Mouse (Mus musculus) adrenal gland, adult 2 months (tissue): ENCODE data around the gene 4931406C07Rik. TPM values are rescaled to one million over a fixed set of nuclear protein-coding genes. Genes with fewer than 3 reads are reported as not detected.
"Not testable (repeated sequence)": the region's sequence is repeated elsewhere in the genome, so short reads cannot be mapped to it uniquely, and the experiment has no call there.

Experiments
- DNase-seq: peaks from one replicate; pipeline ENCODE4 v3.0.0; 2021
- long read RNA-seq: library from polyadenylated mRNA; stranded (forward); transcript quantifications from one replicate; pipeline ENCODE4 v2.0.0, GENCODE M21; 2021
- polyA plus RNA-seq: library from polyadenylated mRNA; depleted of rRNA; stranded (reverse); fragments of >200 nt; gene quantifications from 2 replicates; pipeline ENCODE4 v1.2.3, GENCODE M21; 2012; rRNA removed
- total RNA-seq, 2 experiments: library from RNA; stranded (reverse); gene quantifications; 2 replicates each; pipeline ENCODE4 v1.2.3; 2021

The 4931406C07Rik gene
- 100 to 1,000 TPM; 124 to 126 TPM for total RNA-seq
- polyA plus RNA-seq = 9.8 and 10.6 TPM in 2 replicates
- long read RNA-seq, partial matches to known transcripts = 11 of 18 reads
- long read RNA-seq, other reads (novel, unspliced or antisense) = 5 of 18 reads

DNA sequence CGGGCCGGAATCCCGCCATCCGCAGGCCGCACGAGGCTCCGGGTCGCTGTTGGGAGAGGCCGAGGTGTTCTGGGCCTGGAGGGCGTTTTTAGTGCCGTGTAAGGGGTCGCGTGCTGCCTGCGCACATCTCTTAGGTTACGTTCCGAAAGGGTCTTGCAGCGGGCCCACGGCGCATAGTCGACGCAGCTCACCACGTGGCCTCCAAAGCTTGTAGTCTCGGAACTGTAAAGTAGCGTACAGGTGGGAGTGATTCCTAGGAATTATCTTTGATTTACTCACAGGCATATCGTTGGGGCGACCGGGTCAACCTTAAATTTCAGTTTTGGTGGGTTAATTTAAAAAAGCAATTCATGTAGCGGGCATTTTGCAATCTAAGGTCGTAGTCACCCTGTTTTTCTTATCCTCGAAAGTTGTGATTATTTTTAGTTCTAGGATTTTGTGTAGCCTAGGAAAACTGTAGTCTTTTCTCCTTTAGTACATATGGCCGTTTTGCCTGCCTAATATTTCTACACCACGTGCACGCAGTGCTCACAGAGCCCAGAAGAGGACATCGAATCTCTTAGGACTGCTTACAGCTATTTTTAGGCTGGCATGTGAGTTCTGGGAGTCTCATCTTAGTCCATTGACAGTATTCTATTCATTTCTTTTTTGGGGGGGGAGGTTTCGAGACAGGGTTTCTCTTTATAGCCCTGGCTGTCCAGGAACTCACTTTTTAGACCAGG lies at the start of gene 4931406C07Rik:
Gene 4931406C07Rik, minus strand, starts transcription at position 51 of the 722 bp plus-strand sequence.
- DNase-seq = no peak

DNA sequence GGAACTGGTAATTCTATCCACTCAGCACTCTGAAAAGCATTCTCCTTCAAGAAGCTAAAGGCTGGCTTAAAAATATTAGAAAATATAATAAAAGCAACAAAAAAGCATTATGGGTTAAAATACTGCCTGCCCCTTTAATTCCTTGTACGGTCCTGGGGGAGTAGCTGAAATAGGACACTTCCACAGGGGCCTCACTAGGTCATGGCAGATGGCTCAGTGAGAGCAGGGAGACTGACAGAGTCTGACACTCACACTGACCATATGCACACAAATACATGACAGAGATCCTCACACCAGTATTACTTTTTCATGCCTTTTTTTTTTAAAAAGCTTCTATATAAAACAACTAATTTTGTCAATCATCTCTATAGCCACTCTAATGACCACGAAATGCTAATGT lies 43.7 kb upstream of the 4931406C07Rik start:
- DNase-seq = no peak

DNA sequence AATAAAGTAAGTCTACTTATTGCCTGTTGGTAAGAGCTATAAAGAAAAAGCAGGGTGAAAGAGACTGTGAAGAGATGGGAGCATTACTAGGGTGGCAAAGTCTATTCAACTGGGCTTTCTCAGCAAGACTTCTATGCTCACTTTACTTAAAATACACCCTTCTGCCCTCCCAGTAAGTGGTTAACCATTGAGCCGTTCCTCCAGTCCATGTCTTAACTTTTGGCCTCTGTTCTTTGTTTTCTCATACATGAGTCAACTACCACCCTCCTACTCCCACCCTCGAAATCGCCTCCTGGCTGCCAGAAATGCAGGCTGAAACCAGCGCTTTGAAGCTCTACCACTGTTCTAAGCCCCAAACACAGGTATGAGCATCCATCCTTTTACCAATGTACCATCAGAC lies 31.5 kb upstream of the 4931406C07Rik start:
- DNase-seq = no peak

DNA sequence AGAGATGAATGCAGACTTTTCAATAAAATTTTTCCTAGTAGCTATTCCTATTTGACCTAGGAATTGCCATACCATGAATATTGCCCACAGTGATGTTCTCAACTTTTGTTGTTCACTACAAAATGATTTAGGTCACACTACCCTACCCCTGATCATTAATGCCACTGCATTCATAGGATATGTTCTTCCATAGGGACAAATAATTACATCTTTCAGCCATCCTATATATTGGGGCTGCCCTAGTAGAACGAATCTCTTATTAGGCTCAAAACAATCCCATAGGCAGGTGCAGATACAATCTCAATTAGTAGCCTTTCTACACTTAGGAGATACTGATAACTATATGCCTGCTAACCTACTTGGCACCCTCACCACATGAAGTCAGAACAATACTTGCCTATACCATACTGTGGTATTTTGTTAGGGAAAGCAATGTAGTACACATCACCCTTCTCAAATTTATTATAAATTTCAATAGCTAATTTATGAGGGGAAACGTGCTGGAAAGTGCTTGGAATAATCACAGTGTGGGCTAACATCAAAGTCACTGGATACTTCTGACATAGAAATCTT lies 12.0 kb upstream of the 4931406C07Rik start:
- no peak for DNase-seq

DNA sequence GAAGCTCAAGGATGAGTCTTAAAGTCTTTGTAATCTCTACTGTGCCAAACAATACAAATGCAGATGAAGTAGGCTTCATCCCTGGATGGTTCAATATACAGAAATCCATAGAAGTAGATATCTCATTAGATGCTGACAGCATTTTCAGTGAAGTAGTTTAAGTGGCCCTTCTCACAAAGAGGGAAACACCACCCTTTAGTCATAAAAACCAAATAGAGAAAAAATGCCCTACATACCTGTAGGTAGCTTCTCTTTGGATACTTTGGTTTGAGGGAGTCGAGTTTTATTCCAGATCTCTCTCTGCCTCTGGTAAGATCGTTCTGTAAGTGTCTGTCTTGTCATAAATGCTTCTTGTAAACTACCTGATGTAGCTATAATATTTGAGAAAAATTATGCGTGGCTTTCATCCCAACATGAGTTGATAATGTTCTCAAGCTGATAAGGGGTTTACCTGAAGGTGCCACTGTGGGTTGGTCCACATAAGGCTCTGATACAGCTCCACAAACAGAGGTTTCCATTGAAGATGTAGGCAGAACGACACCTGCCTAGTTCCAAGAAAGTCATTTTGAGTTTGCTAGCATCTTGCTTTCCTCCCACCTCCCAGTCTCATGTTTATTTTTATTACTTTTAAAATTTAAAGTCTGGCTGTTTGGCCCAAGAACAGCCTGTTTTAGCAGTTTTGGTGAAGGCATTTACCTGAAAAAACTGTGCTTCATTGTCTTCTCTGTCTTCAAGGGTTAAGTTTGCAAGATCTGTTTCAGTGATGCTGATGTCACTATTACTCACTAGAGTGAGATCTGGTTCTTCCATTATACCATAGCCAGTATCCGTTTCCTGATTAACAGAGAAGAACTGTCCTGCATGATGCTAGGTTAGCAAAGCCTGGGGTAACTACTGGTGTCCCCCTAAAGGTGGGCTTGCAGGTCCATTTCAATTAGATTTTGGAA lies 11.2 kb upstream of the 4931406C07Rik start:
- DNase-seq = no peak

DNA sequence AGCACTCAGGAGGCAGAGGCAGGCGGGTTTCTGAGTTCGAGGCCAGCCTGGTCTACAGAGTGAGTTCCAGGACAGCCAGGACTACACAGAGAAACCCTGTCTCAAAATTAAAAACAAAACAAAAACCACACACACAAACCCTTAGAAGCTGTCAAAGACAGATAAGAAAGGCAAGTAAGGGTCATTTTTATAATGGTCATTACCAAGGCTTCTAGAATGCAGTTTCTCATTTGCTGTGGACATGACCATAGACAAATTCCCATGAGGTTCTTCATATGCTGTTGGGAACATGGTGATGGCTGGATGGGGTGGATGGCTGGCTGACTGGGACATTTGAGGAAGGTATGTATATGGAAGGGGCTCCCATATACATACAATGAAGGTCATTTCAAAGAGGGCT lies 10.0 kb upstream of the 4931406C07Rik start:
- DNase-seq = not testable (repeated sequence)

DNA sequence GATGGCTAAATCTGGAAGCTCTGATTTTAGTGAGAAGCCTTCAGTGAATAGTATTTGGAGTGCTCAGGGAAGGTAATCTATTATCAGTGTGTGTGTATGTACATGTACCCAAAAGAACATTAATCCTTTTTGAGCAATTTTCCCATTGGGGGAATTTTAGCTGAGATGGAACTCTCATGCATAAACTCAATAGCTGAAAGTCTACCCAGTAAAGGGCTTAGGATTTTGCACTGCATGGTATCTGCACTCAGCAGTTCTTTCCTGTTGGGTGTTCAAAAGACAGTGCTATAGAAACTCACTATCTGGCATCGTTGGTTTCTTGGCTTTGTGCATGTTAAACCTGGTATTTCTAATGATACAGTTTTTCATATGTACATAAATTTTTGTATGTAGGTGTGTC lies 8.4 kb upstream of the 4931406C07Rik start:
- no peak for DNase-seq

DNA sequence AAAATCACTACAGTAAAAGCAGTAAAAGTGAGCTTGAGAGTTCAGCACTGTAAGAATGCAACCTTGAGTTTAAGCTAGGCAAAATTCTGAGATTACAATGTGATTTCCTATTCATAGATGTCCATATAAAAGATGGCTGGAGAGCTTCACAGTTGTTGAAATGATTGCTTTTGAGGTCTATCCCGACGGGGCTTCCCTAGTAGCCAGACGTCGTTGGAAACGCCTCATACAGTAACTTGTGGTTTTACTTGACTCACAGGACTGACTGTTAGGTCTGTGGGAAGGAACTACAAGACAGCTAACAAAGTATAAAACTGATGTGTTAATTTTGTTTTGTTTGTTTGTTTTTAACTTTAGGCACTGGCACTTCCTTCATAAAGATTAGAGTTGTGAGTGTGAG lies 7.4 kb upstream of the 4931406C07Rik start:
- no peak for DNase-seq

DNA sequence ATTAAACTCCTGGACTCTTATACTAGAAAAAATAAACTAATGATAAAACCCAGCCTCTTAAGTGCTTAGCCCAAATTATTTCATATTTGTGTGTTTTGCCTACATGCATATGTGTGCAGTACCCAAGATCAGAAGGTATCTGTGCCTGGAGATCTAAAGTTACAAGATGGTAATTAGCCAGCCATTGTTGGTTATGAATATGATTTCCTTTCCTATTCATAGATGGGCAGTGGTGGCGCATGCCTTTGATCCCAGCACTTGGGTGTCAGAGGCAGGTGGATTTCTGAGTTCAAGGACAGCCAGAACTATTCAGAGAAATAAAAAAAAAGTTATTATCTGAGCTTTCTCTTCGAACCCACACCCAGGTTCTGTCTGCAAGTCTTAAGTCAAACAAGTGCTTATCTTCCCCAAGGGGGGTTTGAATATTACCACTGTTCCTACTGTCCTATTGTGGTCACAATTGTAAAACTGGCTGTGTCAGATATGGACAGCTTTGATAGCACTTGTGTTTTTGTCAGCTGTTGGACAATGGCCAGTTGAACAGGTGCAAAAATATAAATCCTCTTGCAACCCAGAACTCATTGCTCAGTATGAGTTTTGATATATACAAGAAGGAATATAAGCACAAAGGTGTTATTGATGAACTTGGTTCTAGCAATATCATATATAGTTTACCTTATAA lies 5.9 kb upstream of the 4931406C07Rik start:
- no peak for DNase-seq

DNA sequence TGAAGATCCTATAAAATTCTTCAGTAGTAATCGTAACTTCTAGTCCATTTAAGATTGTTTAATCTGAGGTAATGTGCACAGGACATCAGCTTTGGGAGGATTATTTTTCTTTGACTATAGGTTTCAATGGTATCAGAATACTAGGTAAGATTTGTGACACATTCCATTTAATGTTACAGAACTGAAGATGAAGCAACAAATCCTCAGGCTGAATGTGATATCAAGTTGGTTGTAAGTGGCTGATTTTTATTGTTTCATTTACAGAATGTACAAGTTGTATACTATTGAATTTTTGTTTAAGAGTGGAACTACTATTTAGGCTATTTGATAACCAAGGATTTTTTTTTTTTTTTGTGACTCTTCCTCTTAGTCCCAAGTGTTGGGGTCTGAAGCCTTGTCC lies 3.9 kb upstream of the 4931406C07Rik start:
- DNase-seq = no peak

DNA sequence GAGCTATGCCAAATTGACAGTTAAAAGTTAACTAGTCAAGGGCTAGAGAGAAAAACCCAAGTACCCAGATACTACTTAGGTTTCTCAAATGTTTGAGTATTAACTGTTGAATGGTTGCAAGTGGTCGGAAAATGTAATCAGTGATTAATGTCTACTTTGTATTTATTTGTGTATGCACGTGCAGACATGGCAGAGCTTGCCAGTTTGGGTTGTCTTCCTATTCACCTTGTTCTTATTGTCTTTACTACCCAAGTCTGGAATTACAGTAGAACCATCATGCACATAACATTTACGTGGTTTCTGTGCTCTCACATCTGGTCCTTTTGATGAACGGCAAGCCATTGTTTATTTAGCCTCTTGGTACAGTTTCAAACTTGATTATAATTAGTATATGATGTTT lies 3.2 kb upstream of the 4931406C07Rik start:
- no peak for DNase-seq

DNA sequence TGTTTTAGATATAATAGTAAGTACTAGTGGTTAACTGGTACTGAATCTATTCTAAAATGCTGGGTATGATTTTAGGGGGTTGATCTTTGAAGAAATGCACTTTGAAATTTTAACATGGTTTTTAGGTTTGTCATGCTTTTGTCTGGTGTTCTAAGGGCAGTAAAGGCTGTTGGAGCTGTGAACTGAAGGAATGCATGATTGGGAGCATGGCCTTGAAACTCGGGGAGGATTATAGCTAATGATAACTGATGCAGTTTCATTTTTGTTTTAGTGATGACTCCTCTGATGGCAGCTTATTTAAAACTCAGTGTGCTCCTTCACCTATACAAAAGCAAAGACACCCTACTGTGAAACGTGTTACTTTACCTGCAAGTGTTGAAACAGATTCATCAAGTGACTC lies 2.0 kb upstream of the 4931406C07Rik start:
- no peak for DNase-seq

DNA sequence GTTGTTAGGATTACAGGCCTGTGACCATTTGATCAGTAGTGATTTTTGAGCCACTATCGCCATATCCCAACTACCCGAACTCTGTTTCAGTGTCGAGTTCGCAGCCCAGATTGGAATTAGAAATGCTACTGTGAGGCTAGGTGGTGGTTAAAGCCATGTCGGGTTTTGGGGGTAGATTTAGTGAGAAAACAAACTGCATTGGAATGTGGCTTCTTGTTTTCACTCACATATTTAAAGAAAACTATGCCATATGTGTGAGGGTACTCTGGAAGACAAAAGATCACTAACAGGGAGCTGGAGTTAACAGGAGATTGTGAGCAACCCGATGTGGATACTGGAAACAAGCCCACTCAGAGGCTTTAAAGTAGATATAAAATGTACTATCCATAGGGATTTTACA lies 1.0 kb upstream of the 4931406C07Rik start:
- no peak for DNase-seq

DNA sequence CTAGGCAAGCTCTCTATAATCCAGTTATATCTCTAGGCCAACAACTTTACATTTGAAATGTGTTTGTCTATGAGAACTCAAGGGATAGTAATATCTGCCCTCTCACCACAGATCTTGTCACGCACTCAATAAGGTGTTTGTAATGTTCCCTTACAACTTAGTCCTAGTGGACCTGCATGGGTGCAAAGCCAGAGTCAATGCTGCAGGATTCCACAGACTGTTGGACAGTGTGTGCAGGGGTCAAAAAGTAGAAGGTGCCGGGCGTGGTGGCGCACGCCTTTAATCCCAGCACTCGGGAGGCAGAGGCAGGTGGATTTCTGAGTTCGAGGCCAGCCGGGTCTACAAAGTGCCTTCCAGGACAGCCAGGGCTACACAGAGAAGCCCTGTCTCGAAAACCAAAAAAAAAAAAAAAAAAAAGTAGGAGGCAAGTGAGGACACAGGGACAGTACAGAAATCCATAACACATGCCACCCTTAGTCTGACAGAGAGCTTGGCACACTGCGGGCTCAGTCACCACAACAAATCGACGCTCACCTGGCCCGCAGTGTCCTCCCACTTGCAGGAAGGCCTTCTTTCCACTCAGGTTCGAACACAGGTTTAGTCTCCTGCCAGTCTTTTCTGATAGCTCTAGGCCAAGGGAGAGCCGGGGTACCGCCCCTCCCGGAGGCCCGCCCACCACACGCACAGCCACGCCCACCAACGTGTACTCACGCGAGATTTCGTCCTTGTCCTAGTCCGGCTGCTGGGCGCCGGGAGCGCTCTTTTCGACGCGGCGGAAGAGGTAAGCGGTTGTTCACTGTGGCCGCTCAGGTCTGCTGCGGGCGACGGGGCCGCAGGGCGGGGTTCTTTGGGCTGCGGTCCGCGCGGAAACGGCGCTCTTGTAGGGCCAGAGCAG lies 498 bp downstream of the 4931406C07Rik start, which contains the start of gene Taf1d:
Gene Taf1d, plus strand, starts transcription at position 712 of the 895 bp plus-strand sequence.
- peak; percentile 98 for DNase-seq

DNA sequence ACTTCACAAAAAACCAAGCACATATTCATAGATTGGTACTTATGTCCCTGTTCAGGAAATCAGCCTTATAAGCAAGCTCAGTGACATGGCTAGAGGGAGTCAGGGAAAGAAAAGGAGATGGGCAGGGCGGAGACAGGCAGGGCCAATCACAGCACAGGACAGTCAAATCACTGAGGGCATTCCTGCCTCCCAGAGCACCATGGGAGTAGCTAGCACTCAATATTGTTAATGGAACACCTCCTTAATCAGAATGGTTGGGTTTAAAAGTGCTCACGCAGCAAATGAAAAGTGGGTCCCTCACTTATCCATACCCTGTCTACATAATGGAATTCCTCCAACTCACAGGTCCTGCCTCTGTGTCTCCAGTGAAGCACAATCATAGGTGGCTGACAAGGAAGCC lies 3.4 kb downstream of the 4931406C07Rik start:
- peak; percentile 58 for DNase-seq

DNA sequence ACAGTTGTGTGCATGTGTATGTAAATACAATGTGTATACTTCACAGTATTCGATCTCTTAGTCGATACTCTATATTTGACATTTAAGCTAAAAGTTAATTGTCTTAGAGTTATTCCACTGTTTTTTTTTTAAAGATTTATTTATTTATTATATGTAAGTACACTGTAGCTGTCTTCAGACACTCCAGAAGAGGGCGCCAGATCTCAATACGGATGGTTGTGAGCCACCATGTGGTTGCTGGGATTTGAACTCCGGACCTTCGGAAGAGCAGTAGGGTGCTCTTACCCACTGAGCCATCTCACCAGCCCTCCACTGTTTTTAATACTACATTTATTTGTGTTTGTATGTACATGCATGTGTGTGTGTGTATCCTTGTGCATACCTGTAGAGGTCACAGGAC lies 4.2 kb downstream of the 4931406C07Rik start:
- DNase-seq = not testable (repeated sequence)

DNA sequence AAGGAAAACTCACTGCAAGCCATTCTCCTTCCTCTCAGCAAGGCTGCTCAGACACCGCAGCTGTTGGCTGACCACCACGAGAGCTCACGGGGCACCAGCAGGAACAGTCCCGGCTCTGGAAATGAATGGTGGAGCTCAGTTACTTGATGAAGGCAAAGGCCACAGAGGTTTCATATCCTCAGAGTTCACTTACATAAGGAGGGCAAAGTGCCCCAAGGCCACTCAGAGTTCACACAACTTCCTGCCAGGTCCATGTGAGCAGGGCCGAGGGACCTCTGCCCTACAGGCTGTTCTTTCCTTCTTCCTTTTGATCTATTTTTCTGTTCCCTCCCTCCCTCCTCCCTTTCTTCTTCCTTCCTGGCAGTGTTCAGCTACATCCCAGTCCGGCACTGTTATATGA lies 4.8 kb downstream of the 4931406C07Rik start:
- peak; percentile 87 for DNase-seq

DNA sequence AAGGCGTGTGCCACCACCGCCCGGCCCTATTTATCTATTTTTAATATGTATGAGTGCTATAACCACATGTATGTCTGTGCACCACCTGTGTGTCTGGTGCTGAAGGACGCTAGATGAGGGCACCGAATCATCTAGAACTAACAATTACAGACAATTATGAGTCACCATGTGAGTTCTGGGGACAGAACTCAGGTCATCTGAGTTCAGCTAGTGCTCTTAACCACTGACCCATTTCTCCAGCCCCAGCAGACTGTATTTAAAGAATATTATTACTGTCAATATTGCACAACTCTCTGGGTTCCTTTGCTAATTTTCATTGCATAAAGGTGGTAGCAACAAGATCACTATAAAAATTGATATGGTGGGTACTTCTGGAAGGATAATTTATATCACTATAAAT lies 6.2 kb downstream of the 4931406C07Rik start:
- peak; percentile 25 for DNase-seq

DNA sequence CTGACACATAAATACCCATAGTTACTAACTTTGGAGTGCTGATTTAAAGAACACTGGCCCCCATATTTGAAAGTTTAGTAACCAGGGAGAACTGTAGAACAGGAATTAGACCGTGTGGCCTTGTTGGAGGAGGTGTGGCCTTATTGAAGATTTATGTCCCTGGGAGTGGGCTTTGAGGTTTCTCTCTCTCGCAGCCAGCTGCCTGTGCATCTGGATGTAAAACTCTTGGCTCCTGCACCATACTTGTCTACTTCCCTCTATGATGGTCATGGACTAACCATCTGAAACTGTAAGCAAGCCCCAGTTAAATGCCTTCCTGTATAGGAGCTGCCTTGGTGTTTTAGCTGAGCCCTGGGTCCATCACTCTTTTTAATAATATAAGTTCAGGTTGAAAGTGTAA lies 7.8 kb downstream of the 4931406C07Rik start:
- no peak for DNase-seq

DNA sequence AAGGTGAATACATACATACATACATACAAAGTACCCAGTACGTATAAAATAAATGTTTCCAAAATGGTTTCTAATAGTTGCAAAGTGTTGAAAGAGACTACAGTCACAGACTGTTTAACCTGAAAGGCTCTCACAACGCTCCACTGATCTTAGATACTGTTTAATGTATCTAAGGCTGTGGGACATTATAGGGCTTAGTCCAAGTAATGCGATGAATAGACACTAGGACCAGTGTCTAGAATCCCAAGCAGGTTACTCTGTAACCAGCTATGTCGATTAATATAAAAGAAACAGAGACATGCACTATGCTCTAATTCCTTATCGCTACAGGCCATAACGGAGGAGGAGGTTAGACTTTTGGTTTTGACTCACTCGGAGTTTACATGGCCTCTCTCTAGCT lies 9.1 kb downstream of the 4931406C07Rik start:
- no peak for DNase-seq

DNA sequence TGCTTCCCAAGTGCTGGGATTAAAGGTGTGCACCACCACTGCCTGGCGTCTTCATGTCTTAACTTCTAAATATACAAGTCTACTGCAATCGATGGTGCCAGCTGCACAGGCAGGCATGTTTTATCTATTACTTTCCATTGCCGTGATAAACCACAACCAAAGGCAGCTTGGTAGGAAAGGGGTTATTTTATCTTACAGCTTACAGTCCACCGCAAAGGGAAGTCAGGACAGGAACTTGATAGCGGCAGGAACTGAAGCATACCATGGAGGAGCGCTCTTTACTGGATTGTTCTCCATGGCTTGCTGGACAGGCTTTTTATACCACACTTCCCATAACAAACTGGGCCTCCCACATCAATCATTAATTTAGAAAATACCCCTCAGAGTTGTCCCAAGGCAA lies 17.0 kb downstream of the 4931406C07Rik start:
- DNase-seq = no peak
